12 mouse cellular contexts compared by ENCODE assay signal in the genomic region with DNA sequence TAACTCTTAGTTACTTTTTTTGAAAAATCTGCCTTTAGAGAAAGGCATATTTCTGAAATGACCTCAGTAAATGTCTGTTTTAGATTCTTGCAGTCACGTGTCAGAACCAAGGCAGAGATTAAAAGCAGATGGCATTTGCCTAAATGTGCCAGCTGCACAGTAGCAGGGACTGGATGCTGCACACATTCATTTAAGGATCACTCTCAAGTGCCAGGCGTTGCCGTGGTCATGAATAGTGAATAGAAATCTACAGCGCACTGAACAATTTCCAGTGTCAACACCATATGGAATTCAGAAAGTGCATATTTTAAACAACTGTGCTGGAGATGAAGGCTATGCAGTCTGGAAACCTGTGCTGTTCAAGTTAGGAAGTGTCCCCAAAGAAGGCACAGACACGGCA.
DNase-seq lines count a peak whose midpoint lies in the region; ATAC-seq and TF ChIP-seq lines count a peak whose summit lies in the region.
"Had no signal": no experiment of that assay in that cellular context is flagged by ENCODE, and none has a peak within 500 bp of the region (broad histone marks: within the 10 kb centered on the region; RNA-seq: fewer than 3 reads in every experiment).

No protein-coding gene starts in this region.

- no peaks in the 10 kb centered on the region for H3K4me1 ChIP-seq in midbrain, postnatal 0 days (ENCODE audit: insufficient read depth, low read length)
- no peaks in the 10 kb centered on the region for H3K4me1 ChIP-seq in midbrain, embryonic 15.5 days
- H3K4me1 ChIP-seq: heart, embryonic 15.5 days; neural tube, embryonic 12.5 days had no signal

- no peak overlapping the region for H3K9ac ChIP-seq in midbrain, postnatal 0 days (replicated peaks; ENCODE audit: low read length, poor library complexity, severe bottlenecking)
- no peak overlapping the region for H3K9ac ChIP-seq in midbrain, embryonic 15.5 days
- H3K9ac ChIP-seq: heart, embryonic 15.5 days; neural tube, embryonic 12.5 days had no signal

- H3K36me3 ChIP-seq in midbrain, postnatal 0 days (ENCODE audit: insufficient read depth, low read length) = peaks cover 2% of the 10 kb centered on the region; the same call in 1 of the 2 replicates
- H3K36me3 ChIP-seq in midbrain, embryonic 15.5 days (replicated peaks) = no peaks in the 10 kb centered on the region
- H3K36me3 ChIP-seq: neural tube, embryonic 12.5 days had no signal

- H3K9me3 ChIP-seq in midbrain, postnatal 0 days (ENCODE audit: low read length) = no peaks in the 10 kb centered on the region
- H3K9me3 ChIP-seq in midbrain, embryonic 15.5 days = no peaks in the 10 kb centered on the region
- H3K9me3 ChIP-seq: heart, embryonic 15.5 days; neural tube, embryonic 12.5 days had no signal

- TF ChIP-seq CTCF in midbrain, postnatal 0 days (IDR thresholded peaks at IDR 0.05) = no peak

- no peak overlapping the region for H3K4me3 ChIP-seq in midbrain, postnatal 0 days (ENCODE audit: low read depth, low read length)
- H3K4me3 ChIP-seq in midbrain, embryonic 15.5 days = no peak overlapping the region
- H3K4me3 ChIP-seq: heart, embryonic 15.5 days; neural tube, embryonic 12.5 days had no signal

- WGBS in midbrain, postnatal 0 days = 45% methylated on average over 5 of the region's 5 CpGs
- 49% methylated on average over 5 of the region's 5 CpGs for WGBS in midbrain, embryonic 15.5 days

- ATAC-seq in midbrain, postnatal 0 days (ENCODE audit: low FRiP score) = no peak
- no peak; the same call in 1 of the 2 replicates for ATAC-seq in midbrain, embryonic 15.5 days (replicated peaks)
- ATAC-seq in CD4-positive, CD25-positive, alpha-beta regulatory T cell, adult 4 months = no peak

- no peak overlapping the region for H3K4me2 ChIP-seq in midbrain, postnatal 0 days (ENCODE audit: low read depth, low read length, poor library complexity, severe bottlenecking)
- H3K4me2 ChIP-seq in midbrain, embryonic 15.5 days = no peak overlapping the region
- H3K4me2 ChIP-seq: heart, embryonic 15.5 days; neural tube, embryonic 12.5 days had no signal

- no peaks in the 10 kb centered on the region for H3K27me3 ChIP-seq in midbrain, postnatal 0 days (ENCODE audit: insufficient read depth, low read length)
- no peaks in the 10 kb centered on the region for H3K27me3 ChIP-seq in midbrain, embryonic 15.5 days (replicated peaks)
- H3K27me3 ChIP-seq: heart, embryonic 15.5 days; neural tube, embryonic 12.5 days had no signal

- H3K27ac ChIP-seq in midbrain, postnatal 0 days (ENCODE audit: low read depth, low read length) = no peak overlapping the region
- H3K27ac ChIP-seq in midbrain, embryonic 15.5 days = no peak overlapping the region
- H3K27ac ChIP-seq: heart, embryonic 15.5 days; kidney, postnatal 0 days; neural tube, embryonic 12.5 days had no signal

- peak; percentile 26 to 33 for DNase-seq in cerebellum, postnatal 10 days
- no peak for DNase-seq in cerebellum, adult 11-12 months
- peak; percentile 30 for DNase-seq in midbrain, postnatal 0 days (ENCODE audit: low spot score)
- DNase-seq in layer of hippocampus, adult 8-10 months (ENCODE audit: low spot score in 2 of 2) = peak; percentile 73 to 76
- peak; percentile 65 for DNase-seq in right cerebral cortex, postnatal 25 days
- no peak for DNase-seq in heart, adult 8-10 months (ENCODE audit: low spot score)
- DNase-seq: lung, postnatal 14 days had no signal

Comparison
In these comparisons a context has a peak if more than half of its experiments do, and no peak if none do; other contexts are left out.
1. DNase-seq: peak in cerebellum, postnatal 10 days (2 of 2), midbrain, postnatal 0 days (single experiment), layer of hippocampus, adult 8-10 months (2 of 2) and right cerebral cortex, postnatal 25 days (single experiment); none in cerebellum, adult 11-12 months (single experiment) and heart, adult 8-10 months (single experiment).